Mouse (Mus musculus) heart, embryonic 13.5 days (tissue): ENCODE results near the gene Mnt. TPM values are rescaled to one million over a fixed set of nuclear protein-coding genes. Genes with fewer than 3 reads are reported as not detected.

Experiments used
- ATAC-seq: fragments of 200-750 bp; cut with Nextera tagmentation; 2 replicates; pipeline ENCODE4 v1.8.0; 2017; ENCODE audit warnings: moderate TSS enrichment; ENCODE audit not compliant: insufficient number of reproducible peaks, low FRiP score, low TSS enrichment; ENCODE audit errors: extremely low read depth
- H3K27ac ChIP-seq: fragments of 300-500 bp; sonication (generic); replicated peaks from 2 replicates; pipeline ENCODE4 v1.5.1; 2015; ENCODE audit warnings: moderate library complexity, mild to moderate bottlenecking, inconsistent platforms
- H3K27me3 ChIP-seq: fragments of 300-500 bp; sonication (generic); replicated peaks from 2 replicates; pipeline ENCODE4 v1.6.1; 2015; ENCODE audit warnings: mild to moderate bottlenecking, inconsistent platforms
- H3K36me3 ChIP-seq: fragments of 300-500 bp; sonication (generic); 2 replicates; pipeline ENCODE4 v1.6.1; 2015; ENCODE audit warnings: mild to moderate bottlenecking, inconsistent platforms
- H3K4me1 ChIP-seq: fragments of 300-500 bp; sonication (generic); 2 replicates; pipeline ENCODE4 v1.6.1; 2015; ENCODE audit warnings: inconsistent platforms
- H3K4me2 ChIP-seq: fragments of 300-500 bp; sonication (generic); 2 replicates; pipeline ENCODE4 v1.6.1; 2015; ENCODE audit warnings: inconsistent platforms, mild to moderate bottlenecking, moderate library complexity
- H3K4me3 ChIP-seq: fragments of 300-500 bp; sonication (generic); 2 replicates; pipeline ENCODE4 v1.5.1; 2015; ENCODE audit warnings: moderate library complexity, mild to moderate bottlenecking, inconsistent platforms
- H3K9ac ChIP-seq: fragments of 300-500 bp; sonication (generic); 2 replicates; pipeline ENCODE4 v1.6.1; 2015; ENCODE audit warnings: inconsistent platforms, mild to moderate bottlenecking, moderate library complexity
- H3K9me3 ChIP-seq: fragments of 300-500 bp; sonication (generic); 2 replicates; pipeline ENCODE4 v1.6.1; 2016; ENCODE audit warnings: inconsistent platforms
- WGBS: fragments of 180-500 bp; shearing (Covaris S2); methylation state at CpG from one replicate; pipeline ENCODE4 v1.1.7; 2015; ENCODE audit warnings: mixed read lengths; 5-methylcytosine and 5-hydroxymethylcytosine counted together
- polyA plus RNA-seq: library from polyadenylated mRNA; unstranded; fragments of >200 nt; fragmentation: Nextera tagmentation; extraction: Ambion mirVana; gene quantifications from 2 replicates; pipeline ENCODE4 v1.2.1, GENCODE M21; 2015

The Mnt gene
- polyA plus RNA-seq, 1 experiment from 2014 or later, result 3.5 TPM

DNA sequence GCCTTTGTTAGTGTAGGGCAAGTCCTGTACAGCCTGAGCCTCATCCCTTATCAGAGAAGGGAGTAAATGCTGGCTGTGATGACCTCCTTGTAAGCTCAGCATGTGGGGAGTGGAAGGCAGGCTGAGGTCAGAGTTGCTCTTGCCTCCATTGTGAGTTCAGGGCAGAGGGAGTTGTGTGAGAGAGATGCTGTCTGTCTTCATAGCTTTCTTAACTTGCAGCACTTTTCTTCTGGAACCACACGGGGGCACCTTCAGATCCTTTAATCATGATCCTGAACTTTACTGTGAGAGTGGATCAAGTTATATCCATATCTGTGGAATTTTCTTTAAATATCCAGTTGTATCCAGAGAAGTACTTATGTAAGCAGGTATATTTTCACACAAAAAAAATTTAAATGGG lies 9.3 kb upstream of the Mnt start:
- 27% methylated on average over 1 of the region's 1 CpGs for WGBS
- Histone ChIP-seq H3K4me2 (no peak overlapping the region), H3K27me3 (no peaks in the 10 kb centered on the region), H3K9ac (no peak overlapping the region), H3K36me3 (peaks cover 42% of the 10 kb centered on the region), H3K4me1 (0 out of 2 replicates have a peak, but pooled peaks cover 5% of the 10 kb centered on the region), H3K9me3 (no peaks in the 10 kb centered on the region), H3K4me3 (no peak overlapping the region), H3K27ac (no peak overlapping the region)
- ATAC-seq, result no peak

DNA sequence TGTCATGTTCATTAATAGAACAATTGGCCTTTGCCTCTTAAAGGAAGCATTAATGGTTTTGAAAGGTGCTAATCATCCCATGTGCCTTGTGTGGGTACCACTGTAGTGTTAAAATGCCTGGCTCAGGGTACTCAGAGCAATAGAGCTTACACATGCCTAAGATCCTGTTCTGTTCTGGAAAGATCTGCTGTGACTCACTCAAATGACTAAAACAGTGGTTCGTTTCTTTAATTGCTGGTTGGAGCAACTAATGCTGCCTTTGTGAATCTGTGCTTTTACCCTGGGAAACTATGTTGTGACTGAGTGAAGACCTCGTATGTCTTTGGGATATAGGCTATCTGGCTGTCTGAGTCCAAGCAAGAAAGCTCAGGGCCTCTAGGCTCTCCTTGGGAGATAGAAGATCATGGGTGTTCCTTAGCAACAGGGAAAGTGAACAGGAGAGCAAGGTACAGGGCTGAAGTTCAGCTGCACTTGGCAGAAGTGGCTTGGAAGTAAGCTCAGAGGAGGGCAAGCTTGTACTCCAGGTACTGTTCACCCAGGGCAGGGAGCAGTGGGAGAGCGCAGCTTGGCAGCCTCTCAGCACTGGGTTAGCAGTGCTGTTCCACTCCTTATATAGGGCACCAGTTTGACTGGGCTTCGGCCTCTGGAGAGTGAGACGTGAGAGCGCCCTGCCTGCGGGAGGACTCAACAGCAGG lies 7.8 kb upstream of the Mnt start:
- Histone ChIP-seq H3K27ac (no peak overlapping the region), H3K27me3 (no peaks in the 10 kb centered on the region), H3K4me2 (no peak overlapping the region), H3K9ac (no peak overlapping the region), H3K4me1 (peaks cover 8% of the 10 kb centered on the region), H3K36me3 (peaks cover 28% of the 10 kb centered on the region), H3K4me3 (no peak overlapping the region), H3K9me3 (no peaks in the 10 kb centered on the region)
- 76% methylated on average over 7 of the region's 7 CpGs for WGBS
- ATAC-seq, result no peak

DNA sequence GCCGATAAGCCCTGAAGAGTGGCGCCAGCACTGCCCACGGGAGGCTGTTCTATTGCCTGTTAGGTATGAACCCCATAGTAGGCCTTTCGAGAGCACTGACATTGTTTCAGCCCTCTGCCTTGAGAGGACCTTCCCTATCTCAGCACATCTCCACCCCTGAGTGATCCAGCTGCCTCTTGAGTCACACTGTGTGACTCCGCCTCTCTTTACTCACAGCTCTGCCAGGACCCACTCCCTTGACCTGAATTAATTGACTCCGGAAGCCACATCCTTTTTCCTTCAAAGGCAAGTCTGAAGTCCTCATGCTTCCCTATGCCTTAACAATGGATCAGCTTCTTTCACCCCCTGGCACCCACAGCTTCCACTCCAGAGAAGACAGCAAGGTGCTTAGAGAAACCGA lies 4.6 kb upstream of the Mnt start:
- no peak overlapping the region for H3K4me2 ChIP-seq
- no peaks in the 10 kb centered on the region for H3K27me3 ChIP-seq
- peaks cover 7% of the 10 kb centered on the region; the same call in 1 of the 2 replicates for H3K36me3 ChIP-seq
- 56% methylated on average over 7 of the region's 7 CpGs for WGBS
- no peak for ATAC-seq
- H3K9ac ChIP-seq, result no peak overlapping the region
- H3K4me3 ChIP-seq, result no peak overlapping the region
- peaks cover 25% of the 10 kb centered on the region for H3K4me1 ChIP-seq
- no peak overlapping the region for H3K27ac ChIP-seq
- H3K9me3 ChIP-seq, result no peaks in the 10 kb centered on the region

GRCm38 (mm10) chr11:74826702-74827101 lies 4.0 kb upstream of the Mnt start:
- peaks cover 25% of the 10 kb centered on the region for H3K4me1 ChIP-seq
- 80% methylated on average over 5 of the region's 5 CpGs for WGBS
- H3K4me2 ChIP-seq, result no peak overlapping the region
- no peaks in the 10 kb centered on the region for H3K27me3 ChIP-seq
- no peaks in the 10 kb centered on the region for H3K9me3 ChIP-seq
- H3K27ac ChIP-seq, result no peak overlapping the region
- no peak overlapping the region for H3K4me3 ChIP-seq
- no peak overlapping the region for H3K9ac ChIP-seq
- no peak for ATAC-seq
- peaks cover 7% of the 10 kb centered on the region; the same call in 1 of the 2 replicates for H3K36me3 ChIP-seq

- WGBS, result 68% methylated on average over 7 of the region's 7 CpGs
- no peak overlapping the region for H3K9ac ChIP-seq
- no peak overlapping the region for H3K4me2 ChIP-seq
- H3K36me3 ChIP-seq, result peaks cover 2% of the 10 kb centered on the region; the same call in 1 of the 2 replicates
- peaks cover 31% of the 10 kb centered on the region for H3K4me1 ChIP-seq
- no peak overlapping the region for H3K27ac ChIP-seq
- no peaks in the 10 kb centered on the region for H3K27me3 ChIP-seq
- no peaks in the 10 kb centered on the region for H3K9me3 ChIP-seq
- no peak for ATAC-seq
- no peak overlapping the region for H3K4me3 ChIP-seq
Observed at GRCm38 (mm10) chr11:74827791-74828403, 2.8 kb upstream of the Mnt start.

- Histone ChIP-seq H3K36me3 (peaks cover 2% of the 10 kb centered on the region; the same call in 1 of the 2 replicates), H3K4me1 (peaks cover 37% of the 10 kb centered on the region), H3K4me2 (peak overlapping the region; percentile 99), H3K4me3 (no peak overlapping the region), H3K9me3 (no peaks in the 10 kb centered on the region), H3K9ac (no peak overlapping the region), H3K27me3 (no peaks in the 10 kb centered on the region), H3K27ac (no peak overlapping the region)
- WGBS, result 30% methylated on average over 2 of the region's 2 CpGs
- no peak for ATAC-seq
Observed at GRCm38 (mm10) chr11:74828404-74828931, 2.3 kb upstream of the Mnt start.

GRCm38 (mm10) chr11:74828965-74829550 lies 1.7 kb upstream of the Mnt start:
- Histone ChIP-seq H3K4me1 (peaks cover 42% of the 10 kb centered on the region), H3K9me3 (no peaks in the 10 kb centered on the region), H3K4me3 (peak overlapping the region; percentile 95), H3K27me3 (no peaks in the 10 kb centered on the region), H3K4me2 (peak overlapping the region; percentile 99), H3K9ac (peak overlapping the region; percentile 72), H3K27ac (peak overlapping the region; percentile 100; the same call in 1 of the 2 replicates), H3K36me3 (0 out of 2 replicates have a peak, but pooled peaks cover 2% of the 10 kb centered on the region)
- WGBS, result 16% methylated on average over 11 of the region's 11 CpGs
- ATAC-seq, result no peak

- Histone ChIP-seq H3K27me3 (no peaks in the 10 kb centered on the region), H3K4me1 (peaks cover 50% of the 10 kb centered on the region), H3K4me2 (peak overlapping the region; percentile 99), H3K4me3 (peak overlapping the region; percentile 95), H3K9me3 (no peaks in the 10 kb centered on the region), H3K27ac (peak overlapping the region; percentile 100), H3K36me3 (0 out of 2 replicates have a peak, but pooled peaks cover 2% of the 10 kb centered on the region), H3K9ac (peak overlapping the region; percentile 72)
- ATAC-seq, result peak; percentile 21
- 0% methylated on average over 20 of the region's 20 CpGs for WGBS
Observed at GRCm38 (mm10) chr11:74829812-74830211, 908 bp upstream of the Mnt start.

- Histone ChIP-seq H3K27ac (peak overlapping the region; percentile 100), H3K4me2 (peak overlapping the region; percentile 99), H3K36me3 (0 out of 2 replicates have a peak, but pooled peaks cover under 1% of the 10 kb centered on the region), H3K4me3 (peak overlapping the region; percentile 95), H3K9ac (peak overlapping the region; percentile 95), H3K4me1 (peaks cover 60% of the 10 kb centered on the region), H3K27me3 (no peaks in the 10 kb centered on the region), H3K9me3 (no peaks in the 10 kb centered on the region)
- under 1% methylated on average over 35 of the region's 35 CpGs for WGBS
- ATAC-seq, result no peak
Observed at GRCm38 (mm10) chr11:74831191-74831605, 478 bp downstream of the Mnt start.

DNA sequence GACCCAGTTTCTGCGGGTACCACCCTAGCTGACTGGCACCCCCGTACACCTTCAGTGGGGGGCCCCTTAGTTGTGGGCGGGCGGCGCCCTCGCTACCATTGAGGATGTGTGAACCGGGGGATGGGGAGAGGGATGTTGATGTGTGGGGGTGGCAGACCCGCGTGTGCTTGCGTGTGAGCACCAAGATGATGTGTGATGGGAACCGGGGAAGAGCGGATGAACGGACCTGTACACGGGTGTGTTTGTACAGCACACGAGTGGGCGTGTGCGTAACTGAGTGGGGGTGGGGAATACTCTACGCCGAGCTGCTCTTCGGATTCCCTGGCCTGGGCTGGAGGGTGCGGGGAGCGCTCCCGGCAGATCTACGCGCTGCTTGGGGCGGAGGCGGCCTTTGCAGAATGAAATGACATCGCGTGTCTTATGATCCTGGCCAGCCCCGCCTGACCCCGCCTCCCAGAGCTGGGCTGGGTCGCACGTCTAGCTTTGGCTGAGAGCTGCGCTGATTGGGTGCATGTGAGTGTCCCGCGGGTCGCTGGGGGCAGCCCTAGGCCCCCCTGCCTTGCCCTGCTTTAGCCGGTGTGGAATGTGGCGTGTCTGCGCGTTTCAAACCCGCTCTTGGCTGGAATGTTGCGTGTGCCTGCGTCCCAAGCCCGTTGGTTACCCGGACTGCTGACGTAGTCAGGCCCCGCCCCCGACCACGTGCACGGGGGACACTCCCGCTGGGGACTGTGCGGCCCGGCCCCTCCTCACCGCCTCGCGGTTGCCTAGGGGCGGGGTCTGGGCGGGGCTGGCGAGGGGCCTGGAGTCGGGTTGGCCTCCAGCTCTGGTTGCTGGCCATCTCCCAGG lies 1.1 kb downstream of the Mnt start:
- Histone ChIP-seq H3K4me1 (peaks cover 65% of the 10 kb centered on the region), H3K36me3 (peaks cover 5% of the 10 kb centered on the region; the same call in 1 of the 2 replicates), H3K9me3 (no peaks in the 10 kb centered on the region), H3K27ac (peak overlapping the region; percentile 100), H3K4me2 (peak overlapping the region; percentile 99), H3K9ac (peak overlapping the region; percentile 95), H3K4me3 (peak overlapping the region; percentile 95), H3K27me3 (no peaks in the 10 kb centered on the region)
- under 1% methylated on average over 61 of the region's 61 CpGs for WGBS
- peak; percentile 79 for ATAC-seq
